Mouse (Mus musculus): ENCODE measurements around the gene Fam90a1a. TPM values are rescaled to one million over a fixed set of nuclear protein-coding genes. Genes with fewer than 3 reads are reported as not detected.
"Not testable (repeated sequence)": the region's sequence is repeated elsewhere in the genome, so short reads cannot be mapped to it uniquely, and the experiment has no call there.

Gene Fam90a1a
- not detected in 2 replicates for polyA plus RNA-seq (2016; fragmentation: Nextera tagmentation; extraction: Ambion mirVana)

DNA sequence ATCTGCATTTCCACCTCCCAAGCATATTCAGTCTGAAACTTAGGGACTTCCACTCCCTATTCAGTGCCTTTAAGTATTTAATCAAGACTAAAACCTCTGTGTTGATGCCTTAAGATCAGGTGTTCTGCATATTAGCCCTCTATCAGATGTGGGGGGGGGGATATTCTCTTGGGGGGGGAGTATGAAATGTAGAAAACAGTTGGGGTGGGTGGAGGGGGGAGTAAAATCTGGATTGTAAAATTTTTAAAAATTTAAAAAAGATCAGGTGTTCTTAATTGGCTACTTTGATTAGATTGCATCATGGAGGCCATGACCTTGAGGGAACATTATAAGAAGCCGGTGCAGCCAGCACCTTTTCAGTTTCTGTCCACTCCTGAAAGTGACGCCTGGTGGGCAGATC lies at the start of gene Fam90a1a:
Gene Fam90a1a, plus strand, starts transcription at position 301 of the 400 bp plus-strand sequence.
- H3K4me3 ChIP-seq, result no peak within 1 kb of the TSS
- no peak within 1 kb of the TSS for H3K4me2 ChIP-seq (replicated peaks)
- no peaks in the 10 kb centered on the region for H3K9me3 ChIP-seq
- H3K27me3 ChIP-seq, result no peaks in the 10 kb centered on the region
- no peak within 1 kb of the TSS for H3K9ac ChIP-seq (replicated peaks)
- H3K36me3 ChIP-seq, result no peaks in the 10 kb centered on the region
- ATAC-seq (ENCODE audit: low FRiP score, low read depth), result no peak
- H3K27ac ChIP-seq (replicated peaks), result no peak within 1 kb of the TSS
- no peaks in the 10 kb centered on the region for H3K4me1 ChIP-seq
- 95% methylated on average over 2 of the region's 2 CpGs for WGBS

DNA sequence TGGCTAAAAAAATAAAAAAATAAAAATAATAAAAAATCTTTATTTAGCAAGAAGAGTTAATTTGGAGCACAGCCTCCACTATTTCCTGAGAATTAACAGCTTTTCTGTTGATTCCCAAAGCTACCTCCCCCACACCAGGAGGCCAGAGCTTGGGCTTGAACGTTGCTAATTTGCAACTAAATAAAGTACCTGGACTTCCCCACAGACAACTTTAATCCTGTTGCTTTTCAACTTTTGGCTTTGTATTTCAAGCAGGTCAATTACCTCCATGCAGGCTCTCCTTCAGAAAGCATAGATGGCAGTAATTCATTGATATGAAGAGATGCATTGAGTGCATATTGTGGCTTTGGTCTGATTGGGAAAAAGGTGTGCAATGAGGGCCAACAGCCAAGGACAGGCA lies 46.6 kb upstream of the Fam90a1a start:
- 7% methylated on average over 1 of the region's 1 CpGs for WGBS
- H3K27me3 ChIP-seq, result no peaks in the 10 kb centered on the region
- no peak for ATAC-seq (ENCODE audit: low FRiP score, low read depth)

DNA sequence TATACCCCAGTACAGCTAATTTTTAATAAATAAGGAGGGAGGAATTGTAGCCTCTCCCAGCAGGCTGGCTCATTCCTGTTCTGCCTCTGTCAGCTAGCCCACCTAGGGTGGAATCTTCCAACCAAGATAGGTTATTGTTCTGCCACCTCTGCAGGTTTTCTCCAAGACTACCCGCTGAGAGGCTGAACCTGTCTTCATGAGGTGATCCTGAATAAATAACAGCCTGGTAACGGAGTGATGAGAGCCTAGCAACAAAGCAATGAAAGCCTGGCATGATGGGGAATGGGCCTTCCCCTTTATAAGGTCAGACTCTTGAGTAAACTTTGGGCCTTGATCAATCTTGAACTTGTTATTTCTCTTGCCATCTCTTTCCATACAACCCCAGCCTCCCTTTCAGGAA lies 46.0 kb upstream of the Fam90a1a start:
- WGBS, result 30% methylated on average over 2 of the region's 2 CpGs
- H3K4me3 ChIP-seq, result no peak overlapping the region
- no peaks in the 10 kb centered on the region for H3K4me1 ChIP-seq
- H3K36me3 ChIP-seq, result no peaks in the 10 kb centered on the region
- H3K27me3 ChIP-seq, result no peaks in the 10 kb centered on the region
- ATAC-seq (ENCODE audit: low FRiP score, low read depth), result no peak
- H3K27ac ChIP-seq (replicated peaks), result no peak overlapping the region
- no peaks in the 10 kb centered on the region for H3K9me3 ChIP-seq
- no peak overlapping the region for H3K4me2 ChIP-seq (replicated peaks)
- no peak overlapping the region for H3K9ac ChIP-seq (replicated peaks)

More for the DNA sequence above, 46.6 kb upstream of the Fam90a1a start:
- Histone ChIP-seq H3K4me2 (replicated peaks) (no peak overlapping the region), H3K9me3 (no peaks in the 10 kb centered on the region), H3K27ac (replicated peaks) (no peak overlapping the region), H3K4me1 (no peaks in the 10 kb centered on the region), H3K36me3 (no peaks in the 10 kb centered on the region), H3K4me3 (no peak overlapping the region), H3K9ac (replicated peaks) (no peak overlapping the region)

DNA sequence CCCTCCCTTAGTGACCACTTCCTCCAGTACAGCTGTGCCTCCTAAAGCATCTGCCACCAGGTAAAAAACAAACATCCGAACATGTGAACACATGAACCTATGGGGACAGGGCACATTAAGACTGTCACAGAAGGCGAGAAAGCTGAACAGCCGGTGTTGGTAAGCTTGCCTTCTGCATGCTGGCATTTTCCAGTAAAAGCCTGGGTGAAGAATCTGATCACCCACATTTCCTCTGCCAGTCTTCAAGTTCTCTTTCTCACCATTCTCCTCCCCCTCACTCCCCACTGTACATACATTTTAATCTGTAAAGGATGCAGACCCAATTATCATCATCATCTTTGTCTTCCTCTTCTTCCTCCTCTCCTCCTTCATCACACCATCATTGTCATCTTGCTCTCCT lies 42.9 kb upstream of the Fam90a1a start:
- Histone ChIP-seq H3K4me1 (no peaks in the 10 kb centered on the region), H3K27ac (replicated peaks) (no peak overlapping the region), H3K9ac (replicated peaks) (no peak overlapping the region), H3K9me3 (no peaks in the 10 kb centered on the region), H3K27me3 (no peaks in the 10 kb centered on the region), H3K4me2 (replicated peaks) (no peak overlapping the region), H3K36me3 (no peaks in the 10 kb centered on the region), H3K4me3 (no peak overlapping the region)
- 93% methylated on average over 3 of the region's 3 CpGs for WGBS
- ATAC-seq (ENCODE audit: low FRiP score, low read depth), result no peak

DNA sequence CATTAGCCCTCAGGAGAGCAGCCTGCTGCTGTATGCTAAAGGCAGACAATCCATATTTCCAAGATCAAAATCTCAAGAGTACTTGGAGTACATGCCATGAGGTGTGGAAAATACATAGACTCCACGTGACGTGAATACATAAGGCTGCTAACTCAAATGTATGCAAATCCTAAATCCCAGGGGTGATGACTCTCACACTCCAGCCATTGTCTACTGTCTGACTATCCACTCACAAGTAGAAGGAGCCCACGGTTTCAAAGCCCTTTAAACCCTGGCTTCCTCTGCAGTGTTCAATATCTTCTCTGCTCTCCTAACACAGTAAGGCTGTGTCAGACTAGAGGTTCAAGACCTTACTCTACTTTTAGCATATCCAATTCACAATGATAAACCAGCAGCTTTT lies 27.8 kb upstream of the Fam90a1a start:
- H3K36me3 ChIP-seq, result not testable (repeated sequence)
- peak; percentile 58 for ATAC-seq (ENCODE audit: low FRiP score, low read depth)
- 56% methylated on average over 3 of the region's 3 CpGs for WGBS

DNA sequence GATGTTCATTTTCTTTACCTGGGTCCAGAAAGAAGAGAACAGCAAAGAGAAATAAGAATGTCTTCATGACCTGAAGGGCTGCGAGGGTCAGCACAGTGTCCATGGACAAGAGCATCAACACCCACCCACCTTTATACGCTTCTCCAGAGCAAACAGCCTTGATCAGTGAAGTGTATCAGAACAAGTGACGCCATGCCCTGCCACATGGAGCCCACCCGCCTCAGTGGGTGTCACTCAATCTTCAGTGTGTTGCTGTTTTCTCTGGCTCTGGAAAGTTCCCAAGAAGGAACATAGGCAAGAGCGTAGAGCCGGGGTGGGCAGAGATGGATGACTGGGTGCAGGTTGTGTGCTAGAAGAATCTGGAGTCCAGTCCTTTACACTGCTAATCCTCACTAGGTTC lies 25.9 kb upstream of the Fam90a1a start, which contains the start of gene Defb15:
Gene Defb15, minus strand, starts transcription at position 101 of the 400 bp plus-strand sequence.
- Histone ChIP-seq H3K4me3 (no peak within 1 kb of the TSS), H3K4me1 (no peaks in the 10 kb centered on the region), H3K9me3 (no peaks in the 10 kb centered on the region), H3K36me3 (no peaks in the 10 kb centered on the region), H3K9ac (replicated peaks) (no peak within 1 kb of the TSS), H3K27ac (replicated peaks) (no peak within 1 kb of the TSS), H3K4me2 (replicated peaks) (no peak within 1 kb of the TSS), H3K27me3 (no peaks in the 10 kb centered on the region)
- 89% methylated on average over 6 of the region's 6 CpGs for WGBS
- ATAC-seq (ENCODE audit: low FRiP score, low read depth), result no peak

More for the DNA sequence above, 27.8 kb upstream of the Fam90a1a start:
- not testable (repeated sequence) for H3K27me3 ChIP-seq; H3K4me2 ChIP-seq (replicated peaks); H3K4me1 ChIP-seq; H3K9me3 ChIP-seq; H3K27ac ChIP-seq (replicated peaks); H3K4me3 ChIP-seq; H3K9ac ChIP-seq (replicated peaks)

DNA sequence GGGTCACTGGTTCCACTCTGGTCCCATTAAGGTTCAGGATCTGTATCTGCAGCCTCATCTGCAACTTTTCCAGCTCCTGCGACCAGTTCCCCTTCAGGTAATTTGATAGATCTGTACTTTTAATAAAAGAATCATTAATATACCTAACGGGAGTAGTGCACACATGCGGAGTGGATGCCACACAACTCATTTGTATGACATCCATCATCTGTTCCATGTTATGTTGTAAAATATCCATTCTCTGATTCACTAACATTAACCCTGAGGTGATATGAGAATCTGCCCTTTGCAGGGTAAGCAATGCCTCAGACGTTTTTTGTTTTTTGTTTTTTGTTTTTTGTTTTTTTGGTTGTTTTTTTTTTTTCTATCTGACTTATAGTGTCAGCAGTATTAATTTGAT lies 20.5 kb upstream of the Fam90a1a start, which contains the start of gene Defb35:
Gene Defb35, plus strand, starts transcription at position 301 of the 400 bp plus-strand sequence.
- not testable (repeated sequence) for H3K4me3 ChIP-seq; ATAC-seq (ENCODE audit: low FRiP score, low read depth); H3K27me3 ChIP-seq; H3K27ac ChIP-seq (replicated peaks); H3K4me1 ChIP-seq; H3K36me3 ChIP-seq; H3K4me2 ChIP-seq (replicated peaks); H3K9ac ChIP-seq (replicated peaks); H3K9me3 ChIP-seq
- 87% methylated on average over 4 of the region's 4 CpGs for WGBS

DNA sequence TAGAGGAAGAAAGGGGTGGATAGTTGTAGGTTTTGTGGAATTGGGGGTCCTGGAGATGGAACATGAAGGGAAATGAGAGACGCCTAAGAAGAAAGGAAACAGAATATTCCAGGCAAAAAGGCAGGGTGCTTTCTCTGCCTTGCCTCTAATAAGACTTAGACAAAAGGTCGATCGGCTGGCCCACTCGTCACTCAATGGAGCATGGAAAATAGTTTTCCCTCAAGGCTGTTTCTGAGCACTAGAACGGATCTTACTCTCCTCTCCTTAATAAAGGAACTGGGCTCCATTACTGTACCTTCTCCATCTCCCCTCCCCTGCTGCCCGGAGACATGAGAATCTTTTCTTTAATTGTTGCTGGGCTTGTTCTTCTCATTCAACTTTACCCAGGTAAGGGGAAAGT lies 12.1 kb upstream of the Fam90a1a start, which contains the start of gene Defb13:
Gene Defb13, plus strand, starts transcription at position 301 of the 400 bp plus-strand sequence.
- Histone ChIP-seq H3K9ac (replicated peaks) (no peak within 1 kb of the TSS), H3K9me3 (no peaks in the 10 kb centered on the region), H3K4me3 (no peak within 1 kb of the TSS), H3K4me2 (replicated peaks) (no peak within 1 kb of the TSS), H3K27me3 (no peaks in the 10 kb centered on the region), H3K27ac (replicated peaks) (no peak within 1 kb of the TSS), H3K36me3 (no peaks in the 10 kb centered on the region), H3K4me1 (no peaks in the 10 kb centered on the region)
- ATAC-seq (ENCODE audit: low FRiP score, low read depth), result no peak
- 87% methylated on average over 6 of the region's 6 CpGs for WGBS

DNA sequence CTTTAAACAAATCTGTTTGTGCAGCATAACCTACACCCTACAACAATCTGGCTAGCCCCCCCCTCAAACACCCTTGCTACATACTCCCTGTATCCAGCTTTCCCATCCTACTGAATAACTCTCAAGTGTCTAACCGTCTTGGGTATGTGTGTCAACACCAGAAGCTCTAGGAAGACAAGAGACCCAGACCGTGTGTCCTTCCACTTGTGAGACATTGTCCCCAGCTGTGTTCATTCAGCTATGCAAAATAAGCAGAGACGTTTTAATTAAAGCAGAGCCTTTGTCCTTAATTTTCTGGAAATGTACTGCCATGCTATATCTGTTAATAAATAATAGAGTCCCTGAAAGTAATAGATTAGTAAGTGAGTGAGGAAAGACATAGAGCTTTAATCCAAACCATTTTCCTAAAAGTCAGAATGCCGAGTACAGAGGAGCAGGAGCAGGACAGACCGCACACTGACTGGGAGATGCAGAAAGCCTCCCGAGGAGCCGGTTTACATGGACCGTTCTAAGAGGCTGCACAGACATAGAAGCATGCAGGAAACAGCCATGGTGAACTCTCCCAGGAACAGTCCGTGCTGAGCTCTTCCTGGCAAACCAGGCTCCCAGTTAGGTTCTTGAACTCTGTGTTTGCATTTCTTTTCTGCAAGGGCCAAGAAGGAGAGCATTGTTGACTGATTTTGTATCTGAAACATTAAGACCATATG lies 11.1 kb upstream of the Fam90a1a start:
- WGBS, result 71% methylated on average over 9 of the region's 9 CpGs
- H3K9ac ChIP-seq (replicated peaks), result no peak overlapping the region
- ATAC-seq (ENCODE audit: low FRiP score, low read depth), result no peak
- H3K4me2 ChIP-seq (replicated peaks), result no peak overlapping the region
- H3K4me3 ChIP-seq, result no peak overlapping the region
- H3K4me1 ChIP-seq, result no peaks in the 10 kb centered on the region
- no peak overlapping the region for H3K27ac ChIP-seq (replicated peaks)
- no peaks in the 10 kb centered on the region for H3K9me3 ChIP-seq
- no peaks in the 10 kb centered on the region for H3K27me3 ChIP-seq
- no peaks in the 10 kb centered on the region for H3K36me3 ChIP-seq

DNA sequence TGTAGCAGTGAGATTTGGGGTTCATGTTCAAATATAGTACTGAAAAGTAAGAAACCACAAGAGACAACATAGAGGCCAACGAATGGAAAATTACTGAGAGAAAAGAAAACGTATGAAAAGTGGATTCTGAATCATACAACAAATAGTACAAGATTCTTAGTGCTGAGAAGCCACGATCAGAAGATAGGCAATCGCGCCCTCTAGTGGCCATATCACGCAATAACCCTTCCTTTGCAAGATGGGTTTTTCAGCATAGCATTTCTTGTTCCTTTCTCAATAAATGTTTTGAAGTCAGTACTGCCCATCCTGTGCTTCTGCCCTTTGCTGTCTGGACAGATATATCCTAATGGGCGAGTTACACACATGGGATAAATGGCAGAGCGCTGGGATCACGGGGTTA lies 3.2 kb upstream of the Fam90a1a start:
- H3K9me3 ChIP-seq, result no peaks in the 10 kb centered on the region
- no peaks in the 10 kb centered on the region for H3K36me3 ChIP-seq
- H3K27me3 ChIP-seq, result no peaks in the 10 kb centered on the region
- no peak for ATAC-seq (ENCODE audit: low FRiP score, low read depth)
- no peak overlapping the region for H3K27ac ChIP-seq (replicated peaks)
- H3K4me1 ChIP-seq, result no peaks in the 10 kb centered on the region
- WGBS, result 6% methylated on average over 9 of the region's 9 CpGs
- no peak overlapping the region for H3K9ac ChIP-seq (replicated peaks)
- no peak overlapping the region for H3K4me3 ChIP-seq
- H3K4me2 ChIP-seq (replicated peaks), result no peak overlapping the region

DNA sequence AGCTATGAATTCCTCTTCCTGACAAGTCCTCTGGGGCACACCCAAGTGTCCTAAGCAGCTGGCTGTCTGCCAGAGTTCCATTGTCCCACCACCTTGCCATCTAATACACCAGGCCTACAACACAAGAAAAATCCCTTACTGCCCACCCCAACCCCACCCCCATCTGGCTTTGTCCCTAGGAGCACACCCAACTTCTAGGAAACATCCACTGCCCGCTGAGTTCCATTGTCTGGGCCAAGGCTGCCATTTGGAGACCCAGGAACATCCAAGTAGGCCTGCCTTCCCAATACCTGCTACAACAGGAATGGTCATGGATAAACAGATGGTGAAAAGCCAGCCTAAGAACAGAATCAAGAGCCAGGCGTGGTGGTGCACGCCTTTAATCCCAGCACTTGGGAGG lies 2.2 kb upstream of the Fam90a1a start:
- no peak overlapping the region for H3K4me2 ChIP-seq (replicated peaks)
- WGBS, result 85% methylated on average over 3 of the region's 3 CpGs
- H3K9me3 ChIP-seq, result no peaks in the 10 kb centered on the region
- H3K27ac ChIP-seq (replicated peaks), result no peak overlapping the region
- no peaks in the 10 kb centered on the region for H3K4me1 ChIP-seq
- no peak overlapping the region; the same call in 1 of the 2 replicates for H3K9ac ChIP-seq (replicated peaks)
- no peaks in the 10 kb centered on the region for H3K36me3 ChIP-seq
- H3K27me3 ChIP-seq, result no peaks in the 10 kb centered on the region
- no peak for ATAC-seq (ENCODE audit: low FRiP score, low read depth)
- H3K4me3 ChIP-seq, result no peak overlapping the region

DNA sequence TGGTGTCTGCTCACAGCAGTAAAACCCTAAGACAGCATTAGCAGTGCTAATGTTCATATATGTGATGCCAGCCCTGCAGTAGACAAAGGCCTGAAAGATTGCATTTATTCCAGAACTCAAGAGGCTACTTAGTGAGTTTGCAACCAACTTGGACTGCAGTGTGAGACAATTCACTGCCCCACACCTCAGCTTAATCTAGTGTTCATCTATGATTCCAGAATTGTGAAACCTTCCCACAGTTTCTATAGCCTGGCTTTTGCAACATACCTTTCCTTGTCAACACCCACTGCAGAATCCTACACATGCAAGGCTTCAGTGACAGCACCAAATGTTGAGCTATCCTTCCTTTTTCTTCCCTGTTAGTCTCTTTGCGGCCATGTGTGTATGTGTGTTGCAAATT lies 8.1 kb downstream of the Fam90a1a start:
- no peaks in the 10 kb centered on the region for H3K4me1 ChIP-seq
- no peak overlapping the region for H3K4me2 ChIP-seq (replicated peaks)
- no peaks in the 10 kb centered on the region for H3K27me3 ChIP-seq
- ATAC-seq (ENCODE audit: low FRiP score, low read depth), result no peak
- H3K9me3 ChIP-seq, result no peaks in the 10 kb centered on the region
- WGBS, result 86% methylated on average over 1 of the region's 1 CpGs
- no peak overlapping the region for H3K9ac ChIP-seq (replicated peaks)
- no peak overlapping the region for H3K4me3 ChIP-seq
- no peak overlapping the region for H3K27ac ChIP-seq (replicated peaks)
- H3K36me3 ChIP-seq, result no peaks in the 10 kb centered on the region

DNA sequence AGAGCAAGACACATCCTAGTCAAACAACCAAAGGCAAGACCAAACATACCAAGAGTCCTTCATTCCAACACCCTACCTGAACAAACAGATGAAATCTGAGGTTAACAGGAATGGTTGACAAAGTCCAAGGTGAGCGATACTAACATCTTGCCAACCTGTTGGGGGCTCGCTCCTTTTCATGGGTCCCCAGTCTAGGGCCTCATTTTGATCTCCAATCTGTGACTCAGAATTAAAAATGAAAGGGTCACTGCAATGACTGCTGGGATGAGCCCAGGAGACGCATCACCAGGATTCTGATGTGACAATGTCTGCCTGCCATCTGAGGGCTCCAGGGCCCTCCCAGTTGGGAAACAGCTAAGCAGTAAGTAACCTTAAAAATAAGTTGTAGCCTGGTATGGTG lies 11.0 kb downstream of the Fam90a1a start, which contains the start of gene Ccdc70:
Gene Ccdc70, plus strand, starts transcription at position 301 of the 400 bp plus-strand sequence.
- H3K9ac ChIP-seq (replicated peaks), result no peak within 1 kb of the TSS
- H3K9me3 ChIP-seq, result no peaks in the 10 kb centered on the region
- H3K27ac ChIP-seq (replicated peaks), result no peak within 1 kb of the TSS
- WGBS, result 94% methylated on average over 3 of the region's 3 CpGs
- H3K36me3 ChIP-seq, result no peaks in the 10 kb centered on the region
- no peaks in the 10 kb centered on the region for H3K4me1 ChIP-seq
- no peaks in the 10 kb centered on the region for H3K27me3 ChIP-seq
- no peak for ATAC-seq (ENCODE audit: low FRiP score, low read depth)
- no peak within 1 kb of the TSS for H3K4me2 ChIP-seq (replicated peaks)
- no peak within 1 kb of the TSS for H3K4me3 ChIP-seq

All from midbrain, embryonic 12.5 days (tissue).